Mouse (Mus musculus) lung, postnatal 0 days (tissue): ENCODE results near the gene Grm1.

Experiments
- CTCF ChIP-seq: IDR thresholded peaks from 2 replicates; pipeline ENCODE4 v1.5.1; 2016; ENCODE audit warnings: antibody characterized with exemption, mild to moderate bottlenecking
- EP300 ChIP-seq: IDR thresholded peaks from 2 replicates; pipeline ENCODE4 v1.6.1; 2016; ENCODE audit warnings: antibody characterized with exemption, mild to moderate bottlenecking, control low read depth

- TF ChIP-seq EP300 = no peak
- TF ChIP-seq CTCF = no peak
Measured at GRCm38 (mm10) chr10:10789967-10790366, 292.2 kb downstream of the Grm1 start.
